ENCODE assay signal across 8 mouse cellular contexts in genomic region chr11:70615074-70615473, GRCm38 (mm10). TPM values are rescaled to one million over a fixed set of nuclear protein-coding genes. Genes with fewer than 3 reads are reported as not detected.
DNase-seq lines count a peak whose midpoint lies in the region; ATAC-seq and TF ChIP-seq lines count a peak whose summit lies in the region.

No protein-coding gene starts in this region.

- no peaks in the 10 kb centered on the region for H3K9me3 ChIP-seq in intestine, postnatal 0 days (ENCODE audit: control insufficient read depth)
- no peaks in the 10 kb centered on the region for H3K9me3 ChIP-seq in lung, embryonic 14.5 days (ENCODE audit: low read depth, low read length)

- peaks cover 30% of the 10 kb centered on the region for H3K36me3 ChIP-seq in intestine, postnatal 0 days (ENCODE audit: control insufficient read depth, insufficient read depth)
- H3K36me3 ChIP-seq in lung, embryonic 14.5 days (ENCODE audit: insufficient read depth) = peaks cover 33% of the 10 kb centered on the region

- ATAC-seq in frontal cortex, adult (ENCODE audit: low TSS enrichment) = peak; percentile 70; the same call in 1 of the 2 replicates
- ATAC-seq in intestine, postnatal 0 days = peak; percentile 85
- ATAC-seq in lung, embryonic 14.5 days (ENCODE audit: insufficient read depth) = peak; percentile 91
- peak; percentile 83 for ATAC-seq in neutrophil, adult 5-6 weeks (ENCODE audit: extremely low read depth, insufficient number of reproducible peaks, low FRiP score, poor library complexity, severe bottlenecking)

- H3K27ac ChIP-seq in intestine, postnatal 0 days (ENCODE audit: low read depth, low read length) = peak overlapping the region; percentile 66
- peak overlapping the region; percentile 46; the same call in 1 of the 2 replicates for H3K27ac ChIP-seq in lung, embryonic 14.5 days (ENCODE audit: low read depth)

- peak overlapping the region; percentile 83 for H3K4me2 ChIP-seq in intestine, postnatal 0 days (replicated peaks; ENCODE audit: low read depth)
- peak overlapping the region; percentile 76 for H3K4me2 ChIP-seq in lung, embryonic 14.5 days

- WGBS in intestine, postnatal 0 days = under 1% methylated on average over 17 of the region's 17 CpGs
- 3% methylated on average over 17 of the region's 17 CpGs for WGBS in lung, embryonic 14.5 days

- H3K4me1 ChIP-seq in intestine, postnatal 0 days (replicated peaks; ENCODE audit: control insufficient read depth, insufficient read depth, low read length) = peaks cover 8% of the 10 kb centered on the region
- H3K4me1 ChIP-seq in lung, embryonic 14.5 days (ENCODE audit: insufficient read depth) = peaks cover 10% of the 10 kb centered on the region; the same call in 1 of the 2 replicates

- no peaks in the 10 kb centered on the region for H3K27me3 ChIP-seq in intestine, postnatal 0 days (replicated peaks; ENCODE audit: control insufficient read depth, insufficient read depth, low read length)
- no peaks in the 10 kb centered on the region for H3K27me3 ChIP-seq in lung, embryonic 14.5 days (ENCODE audit: insufficient read depth, low read length)

- DNase-seq in frontal cortex, postnatal 25 days (ENCODE audit: low spot score in 2 of 2) = no peak
- peak; percentile 76 for DNase-seq in embryo, embryonic 10.5 days (ENCODE audit: low spot score)
- DNase-seq in heart, adult 11 months = peak; percentile 99
- DNase-seq in lung, embryonic 14.5 days = peak; percentile 82
- peak; percentile 77 for DNase-seq in urinary bladder, postnatal 14 days (ENCODE audit: low spot score)

- peak overlapping the region; percentile 39 for H3K4me3 ChIP-seq in intestine, postnatal 0 days (ENCODE audit: low read depth, low read length)
- peak overlapping the region; percentile 40 for H3K4me3 ChIP-seq in lung, embryonic 14.5 days (ENCODE audit: low read depth, low read length)

- 0 out of 2 replicates have a peak, but pooled peaks have one; percentile 29 for TF ChIP-seq CTCF in intestine, postnatal 0 days (IDR thresholded peaks at IDR 0.05; ENCODE audit: low read depth)
- TF ChIP-seq CTCF in lung, embryonic 14.5 days (IDR thresholded peaks at IDR 0.05; ENCODE audit: low read depth) = peak; percentile 42

- peak overlapping the region; percentile 32 for H3K9ac ChIP-seq in intestine, postnatal 0 days (ENCODE audit: low read depth, low read length)
- peak overlapping the region; percentile 55 for H3K9ac ChIP-seq in lung, embryonic 14.5 days

RNA-seq across cellular contexts. Expression of gene 4930544D05Rik, which starts 0.6 kb away (rescaled TPM):
- not detected in 2 replicates for polyA plus RNA-seq in intestine, postnatal 0 days (2015; fragmentation: Nextera tagmentation; extraction: Ambion mirVana)
- polyA plus RNA-seq in lung, embryonic 14.5 days (2014; fragmentation: Nextera tagmentation; extraction: Ambion mirVana) = not detected in 2 replicates
- total RNA-seq in neutrophil, adult 5-6 weeks (2017) = not detected in 2 replicates

RNA-seq across cellular contexts. Expression of gene Chrne, which starts 3.9 kb away (rescaled TPM):
- 0.12 TPM in 1 of 2 replicates, not detected in the other for polyA plus RNA-seq in intestine, postnatal 0 days (2015; fragmentation: Nextera tagmentation; extraction: Ambion mirVana)
- not detected in 2 replicates for polyA plus RNA-seq in lung, embryonic 14.5 days (2014; fragmentation: Nextera tagmentation; extraction: Ambion mirVana)
- 1.7 TPM in 1 of 2 replicates, not detected in the other for total RNA-seq in neutrophil, adult 5-6 weeks (2017)

RNA-seq across cellular contexts. Expression of gene Gp1ba, which starts 23.8 kb away (rescaled TPM):
- 0.07 and 0.10 TPM in 2 replicates for polyA plus RNA-seq in intestine, postnatal 0 days (2015; fragmentation: Nextera tagmentation; extraction: Ambion mirVana)
- 0.81 and 1.1 TPM in 2 replicates for polyA plus RNA-seq in lung, embryonic 14.5 days (2014; fragmentation: Nextera tagmentation; extraction: Ambion mirVana)
- 1.4 and 1.7 TPM in 2 replicates for total RNA-seq in neutrophil, adult 5-6 weeks (2017)

RNA-seq across cellular contexts. Expression of gene Rnf167, which starts 32.0 kb away (rescaled TPM):
- polyA plus RNA-seq in intestine, postnatal 0 days (2015; fragmentation: Nextera tagmentation; extraction: Ambion mirVana) = 107 TPM in 2 replicates
- polyA plus RNA-seq in lung, embryonic 14.5 days (2014; fragmentation: Nextera tagmentation; extraction: Ambion mirVana) = 97.0 and 98.8 TPM in 2 replicates
- 261 and 283 TPM in 2 replicates for total RNA-seq in neutrophil, adult 5-6 weeks (2017)

RNA-seq across cellular contexts. Expression of gene Slc25a11, which starts 32.2 kb away (rescaled TPM):
- 192 and 210 TPM in 2 replicates for polyA plus RNA-seq in intestine, postnatal 0 days (2015; fragmentation: Nextera tagmentation; extraction: Ambion mirVana)
- 128 and 133 TPM in 2 replicates for polyA plus RNA-seq in lung, embryonic 14.5 days (2014; fragmentation: Nextera tagmentation; extraction: Ambion mirVana)
- total RNA-seq in neutrophil, adult 5-6 weeks (2017) = 75.8 and 82.8 TPM in 2 replicates

Comparison
In these comparisons a context has a peak if more than half of its experiments do, and no peak if none do; other contexts are left out.
1. DNase-seq: peak in embryo, embryonic 10.5 days (single experiment), heart, adult 11 months (single experiment), lung, embryonic 14.5 days (single experiment) and urinary bladder, postnatal 14 days (single experiment); none in frontal cortex, postnatal 25 days (0 of 2).
2. Peak in every context shown above with its lines, with median percentiles within 50 percentile points of each other: ATAC-seq.